Mouse (Mus musculus) cerebral cortex, adult 2 months (tissue): Measurements from ENCODE around the gene Tbc1d10c.

Experiments
- WGBS: fragments of 180-500 bp; shearing (Covaris S2); methylation state at CpG from one replicate; pipeline ENCODE4 v1.1.7; 2018; 5-methylcytosine and 5-hydroxymethylcytosine counted together

Tbc1d10c gene

GRCm38 (mm10) chr19:4159049-4159448 lies 32.0 kb downstream of the Tbc1d10c start:
- WGBS, result 94% methylated on average over 8 of the region's 8 CpGs

GRCm38 (mm10) chr19:4156771-4157170 lies 34.3 kb downstream of the Tbc1d10c start:
- 74% methylated on average over 12 of the region's 12 CpGs for WGBS

- WGBS, result 72% methylated on average over 20 of the region's 20 CpGs
These were observed 35.0 kb downstream of the Tbc1d10c start for GRCm38 (mm10) chr19:4156073-4156579.

GRCm38 (mm10) chr19:4155223-4156072 lies 35.6 kb downstream of the Tbc1d10c start:
- WGBS, result 76% methylated on average over 6 of the region's 6 CpGs

- 58% methylated on average over 13 of the region's 13 CpGs for WGBS
These were observed 36.5 kb downstream of the Tbc1d10c start for GRCm38 (mm10) chr19:4154437-4155222.

GRCm38 (mm10) chr19:4153232-4153654 lies 37.8 kb downstream of the Tbc1d10c start, which contains the start of gene Ptprcap:
TSS of gene Ptprcap (plus strand) at chr19:4153604.
- 75% methylated on average over 11 of the region's 11 CpGs for WGBS

- 78% methylated on average over 8 of the region's 8 CpGs for WGBS
These were observed 38.4 kb downstream of the Tbc1d10c start for GRCm38 (mm10) chr19:4152445-4153231.

GRCm38 (mm10) chr19:4151898-4152297 lies 39.2 kb downstream of the Tbc1d10c start:
- 91% methylated on average over 5 of the region's 5 CpGs for WGBS

GRCm38 (mm10) chr19:4151488-4151860 lies 39.6 kb downstream of the Tbc1d10c start:
- 74% methylated on average over 5 of the region's 5 CpGs for WGBS

- WGBS, result 83% methylated on average over 22 of the region's 22 CpGs
These were observed 40.3 kb downstream of the Tbc1d10c start for GRCm38 (mm10) chr19:4150567-4151487.

- WGBS, result 92% methylated on average over 17 of the region's 17 CpGs
These were observed 41.2 kb downstream of the Tbc1d10c start for GRCm38 (mm10) chr19:4149764-4150461.

GRCm38 (mm10) chr19:4149283-4149682 lies 41.8 kb downstream of the Tbc1d10c start:
- WGBS, result 81% methylated on average over 11 of the region's 11 CpGs

- 1% methylated on average over 8 of the region's 8 CpGs for WGBS
These were observed 42.3 kb downstream of the Tbc1d10c start for GRCm38 (mm10) chr19:4148819-4149218.

- under 1% methylated on average over 33 of the region's 33 CpGs for WGBS
These were observed 42.6 kb downstream of the Tbc1d10c start, which contains the start of gene Coro1b for GRCm38 (mm10) chr19:4148491-4148806. TSS of gene Coro1b (plus strand) at chr19:4148619.

GRCm38 (mm10) chr19:4147782-4148490 lies 43.1 kb downstream of the Tbc1d10c start:
- whole genome bisulfite sequencing, result 35% methylated on average over 9 of the region's 9 CpGs

GRCm38 (mm10) chr19:4147022-4147405 lies 44.1 kb downstream of the Tbc1d10c start:
- WGBS, result 46% methylated on average over 3 of the region's 3 CpGs

GRCm38 (mm10) chr19:4146366-4147021 lies 44.6 kb downstream of the Tbc1d10c start:
- WGBS, result 76% methylated on average over 12 of the region's 12 CpGs

- WGBS, result 89% methylated on average over 5 of the region's 5 CpGs
These were observed 45.1 kb downstream of the Tbc1d10c start for GRCm38 (mm10) chr19:4145936-4146335.
